Mouse (Mus musculus) embryonic facial prominence, embryonic 10.5 days (tissue): ENCODE results near the gene Slc10a7. TPM values are rescaled to one million over a fixed set of nuclear protein-coding genes. Genes with fewer than 3 reads are reported as not detected.

Experiments
- DNase-seq: peaks from one replicate; pipeline ENCODE4 v3.0.0-alpha.2; 2017; ENCODE audit warnings: low spot score
- H3K27ac ChIP-seq: fragments of 300-500 bp; sonication (generic); replicated peaks from 2 replicates; pipeline ENCODE4 v1.5.1; 2016; ENCODE audit warnings: mild to moderate bottlenecking
- H3K27me3 ChIP-seq: fragments of 300-500 bp; sonication (generic); replicated peaks from 2 replicates; pipeline ENCODE4 v1.6.1; 2016; ENCODE audit warnings: low read depth, mild to moderate bottlenecking; ENCODE audit not compliant: poor library complexity, severe bottlenecking
- H3K36me3 ChIP-seq: fragments of 300-500 bp; sonication (generic); replicated peaks from 2 replicates; pipeline ENCODE4 v1.6.1; 2016; ENCODE audit warnings: mild to moderate bottlenecking, moderate library complexity
- H3K4me1 ChIP-seq: fragments of 300-500 bp; sonication (generic); 2 replicates; pipeline ENCODE4 v1.6.1; 2016
- H3K4me3 ChIP-seq: fragments of 300-500 bp; sonication (generic); 2 replicates; pipeline ENCODE4 v1.5.1; 2016; ENCODE audit warnings: mild to moderate bottlenecking, moderate library complexity
- H3K9me3 ChIP-seq: fragments of 300-500 bp; sonication (generic); 2 replicates; pipeline ENCODE4 v1.6.1; 2016; ENCODE audit warnings: mild to moderate bottlenecking
- WGBS: fragments of 180-500 bp; shearing (Covaris S2); methylation state at CpG from one replicate; pipeline ENCODE4 v1.1.7; 2016; 5-methylcytosine and 5-hydroxymethylcytosine counted together
- polyA plus RNA-seq: library from polyadenylated mRNA; unstranded; fragments of >200 nt; fragmentation: Nextera tagmentation; extraction: Ambion mirVana; gene quantifications from 2 replicates; pipeline ENCODE4 v1.2.1, GENCODE M21; 2016

The Slc10a7 gene
- polyA plus RNA-seq, 1 experiment from 2014 or later, result 10.9 TPM

- 38% methylated on average over 11 of the region's 11 CpGs for WGBS
- Histone ChIP-seq H3K4me1 (peaks cover 15% of the 10 kb centered on the region), H3K9me3 (no peaks in the 10 kb centered on the region), H3K27me3 (no peaks in the 10 kb centered on the region), H3K36me3 (peaks cover 11% of the 10 kb centered on the region), H3K27ac (no peak overlapping the region), H3K4me3 (no peak overlapping the region)
- DNase-seq, result peak; percentile 26
Observed at GRCm38 (mm10) chr8:78556773-78557434, 47.8 kb downstream of the Slc10a7 start.

- Histone ChIP-seq H3K4me3 (no peak overlapping the region), H3K9me3 (no peaks in the 10 kb centered on the region), H3K4me1 (peaks cover 9% of the 10 kb centered on the region), H3K36me3 (peaks cover 12% of the 10 kb centered on the region), H3K27ac (no peak overlapping the region), H3K27me3 (no peaks in the 10 kb centered on the region)
- WGBS, result 85% methylated on average over 6 of the region's 6 CpGs
- no peak for DNase-seq
Observed at GRCm38 (mm10) chr8:78561620-78562019, 52.5 kb downstream of the Slc10a7 start.

DNA sequence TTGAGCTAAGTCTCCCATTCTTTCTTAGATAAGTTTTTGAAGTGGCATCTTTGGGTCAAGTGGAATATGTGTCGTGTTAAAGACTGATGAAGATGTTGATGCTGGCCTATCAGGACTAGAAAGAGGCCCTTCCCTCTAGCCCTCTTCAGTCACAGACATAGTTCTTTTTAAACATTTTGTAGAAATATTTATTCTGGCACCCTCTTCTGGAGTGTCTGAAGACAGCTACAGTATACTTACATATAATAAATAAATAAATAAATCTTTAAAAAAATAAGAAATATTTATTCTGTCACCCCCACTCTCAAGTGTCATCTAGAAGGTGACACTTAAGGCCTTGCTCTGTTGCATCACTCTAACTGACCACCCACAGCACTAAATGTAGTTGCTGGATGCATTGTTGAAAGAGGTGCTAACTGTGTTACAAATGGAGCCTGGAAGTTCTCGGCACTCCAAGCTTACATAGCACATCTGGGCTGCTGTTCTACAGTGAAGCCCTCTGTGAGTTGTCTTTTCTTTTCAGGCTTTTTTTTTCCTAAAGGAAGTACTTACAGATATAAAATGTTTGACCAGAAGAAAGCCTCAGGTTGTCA is 54.4 kb downstream of the Slc10a7 start:
- Histone ChIP-seq H3K9me3 (no peaks in the 10 kb centered on the region), H3K4me1 (peaks cover 7% of the 10 kb centered on the region; the same call in 1 of the 2 replicates), H3K4me3 (no peak overlapping the region), H3K27me3 (no peaks in the 10 kb centered on the region), H3K27ac (no peak overlapping the region), H3K36me3 (peaks cover 14% of the 10 kb centered on the region)
- WGBS, result 84% methylated on average over 2 of the region's 2 CpGs
- DNase-seq, result no peak

- WGBS, result 92% methylated on average over 5 of the region's 5 CpGs
- DNase-seq, result no peak
- H3K27me3 ChIP-seq, result no peaks in the 10 kb centered on the region
- peaks cover 7% of the 10 kb centered on the region; the same call in 1 of the 2 replicates for H3K4me1 ChIP-seq
- H3K9me3 ChIP-seq, result no peaks in the 10 kb centered on the region
- H3K36me3 ChIP-seq, result peaks cover 14% of the 10 kb centered on the region
- H3K4me3 ChIP-seq, result no peak overlapping the region
- no peak overlapping the region for H3K27ac ChIP-seq
Observed at GRCm38 (mm10) chr8:78564200-78564599, 55.1 kb downstream of the Slc10a7 start.

DNA sequence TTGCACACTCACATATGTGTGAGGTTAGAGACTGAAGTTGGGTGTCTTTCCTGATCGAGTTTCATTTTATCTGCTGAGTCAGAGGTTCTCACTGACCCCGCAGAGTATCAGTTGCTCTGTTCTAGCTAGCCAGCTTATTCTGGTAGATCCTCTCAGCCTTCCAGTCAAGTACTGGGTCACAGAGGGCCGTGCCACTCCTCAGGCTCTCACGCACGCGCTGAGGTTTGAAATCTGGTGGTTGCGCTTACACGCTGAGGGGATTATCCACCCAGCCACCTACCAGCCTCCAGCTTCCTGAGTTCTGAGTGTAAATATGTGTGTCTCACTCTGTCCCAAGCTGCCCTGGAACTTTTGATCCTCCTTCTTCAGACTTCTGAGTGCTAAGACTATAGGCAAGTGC is 59.0 kb downstream of the Slc10a7 start:
- Histone ChIP-seq H3K27me3 (no peaks in the 10 kb centered on the region), H3K4me3 (no peak overlapping the region), H3K9me3 (no peaks in the 10 kb centered on the region), H3K27ac (no peak overlapping the region), H3K36me3 (peaks cover 8% of the 10 kb centered on the region), H3K4me1 (peaks cover 8% of the 10 kb centered on the region; the same call in 1 of the 2 replicates)
- WGBS, result 79% methylated on average over 8 of the region's 8 CpGs
- DNase-seq, result no peak

GRCm38 (mm10) chr8:78571528-78571927 is 62.4 kb downstream of the Slc10a7 start:
- H3K4me1 ChIP-seq, result peaks cover 17% of the 10 kb centered on the region; the same call in 1 of the 2 replicates
- H3K4me3 ChIP-seq, result no peak overlapping the region
- no peaks in the 10 kb centered on the region for H3K27me3 ChIP-seq
- H3K27ac ChIP-seq, result no peak overlapping the region
- 0 out of 2 replicates have a peak, but pooled peaks cover 2% of the 10 kb centered on the region for H3K36me3 ChIP-seq
- no peak for DNase-seq
- WGBS, result 72% methylated on average over 9 of the region's 9 CpGs
- no peaks in the 10 kb centered on the region for H3K9me3 ChIP-seq

GRCm38 (mm10) chr8:78574207-78574606 is 65.1 kb downstream of the Slc10a7 start:
- H3K9me3 ChIP-seq, result no peaks in the 10 kb centered on the region
- no peaks in the 10 kb centered on the region for H3K36me3 ChIP-seq
- no peaks in the 10 kb centered on the region for H3K27me3 ChIP-seq
- DNase-seq, result no peak
- peaks cover 25% of the 10 kb centered on the region for H3K4me1 ChIP-seq
- 88% methylated on average over 7 of the region's 7 CpGs for WGBS
- H3K4me3 ChIP-seq, result no peak overlapping the region
- H3K27ac ChIP-seq, result no peak overlapping the region

DNA sequence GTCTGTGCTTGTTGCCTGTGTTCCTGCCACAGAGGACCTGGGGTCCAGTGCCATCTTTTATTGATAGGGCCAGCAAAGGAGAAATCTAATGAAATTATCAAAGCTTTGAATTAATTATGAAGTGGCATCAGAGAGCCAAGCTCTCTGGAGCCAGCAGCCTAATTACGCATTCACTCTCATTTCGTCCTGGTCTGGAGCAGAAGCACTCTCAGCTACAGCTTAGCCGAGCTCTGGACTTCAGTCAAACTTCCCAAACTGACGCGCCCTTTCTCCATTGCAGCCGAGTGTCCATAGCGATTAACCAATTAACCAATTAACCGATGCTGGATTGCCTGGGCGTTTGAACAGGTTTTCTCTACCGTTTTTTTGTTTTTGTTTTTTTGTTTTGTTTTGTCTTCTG is 68.4 kb downstream of the Slc10a7 start:
- Histone ChIP-seq H3K9me3 (no peaks in the 10 kb centered on the region), H3K36me3 (no peaks in the 10 kb centered on the region), H3K4me3 (no peak overlapping the region), H3K27me3 (no peaks in the 10 kb centered on the region), H3K4me1 (peaks cover 25% of the 10 kb centered on the region), H3K27ac (no peak overlapping the region)
- DNase-seq, result no peak
- 31% methylated on average over 10 of the region's 10 CpGs for WGBS

DNA sequence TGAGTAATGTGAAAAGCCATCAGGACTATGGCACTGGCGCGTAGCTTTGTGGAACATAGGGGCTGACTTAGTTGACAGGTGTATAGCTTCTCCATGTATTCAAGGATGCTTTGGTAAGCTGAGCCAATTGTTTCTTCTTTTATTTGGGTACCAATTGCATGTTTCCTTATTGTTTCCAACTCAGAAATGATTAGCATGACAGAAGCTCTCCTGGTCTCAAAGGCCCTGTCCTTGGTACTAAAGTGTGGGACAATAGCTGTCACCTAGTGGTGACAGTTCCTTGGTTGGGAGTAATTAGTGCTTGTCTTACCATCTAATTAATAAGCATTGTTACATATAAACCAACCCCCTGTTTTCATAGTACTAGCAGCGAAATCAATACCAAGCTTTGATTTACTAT is 68.9 kb downstream of the Slc10a7 start:
- 51% methylated on average over 3 of the region's 3 CpGs for WGBS
- no peak for DNase-seq
- Histone ChIP-seq H3K4me3 (no peak overlapping the region), H3K27me3 (no peaks in the 10 kb centered on the region), H3K9me3 (no peaks in the 10 kb centered on the region), H3K27ac (no peak overlapping the region), H3K4me1 (peaks cover 25% of the 10 kb centered on the region), H3K36me3 (no peaks in the 10 kb centered on the region)

DNA sequence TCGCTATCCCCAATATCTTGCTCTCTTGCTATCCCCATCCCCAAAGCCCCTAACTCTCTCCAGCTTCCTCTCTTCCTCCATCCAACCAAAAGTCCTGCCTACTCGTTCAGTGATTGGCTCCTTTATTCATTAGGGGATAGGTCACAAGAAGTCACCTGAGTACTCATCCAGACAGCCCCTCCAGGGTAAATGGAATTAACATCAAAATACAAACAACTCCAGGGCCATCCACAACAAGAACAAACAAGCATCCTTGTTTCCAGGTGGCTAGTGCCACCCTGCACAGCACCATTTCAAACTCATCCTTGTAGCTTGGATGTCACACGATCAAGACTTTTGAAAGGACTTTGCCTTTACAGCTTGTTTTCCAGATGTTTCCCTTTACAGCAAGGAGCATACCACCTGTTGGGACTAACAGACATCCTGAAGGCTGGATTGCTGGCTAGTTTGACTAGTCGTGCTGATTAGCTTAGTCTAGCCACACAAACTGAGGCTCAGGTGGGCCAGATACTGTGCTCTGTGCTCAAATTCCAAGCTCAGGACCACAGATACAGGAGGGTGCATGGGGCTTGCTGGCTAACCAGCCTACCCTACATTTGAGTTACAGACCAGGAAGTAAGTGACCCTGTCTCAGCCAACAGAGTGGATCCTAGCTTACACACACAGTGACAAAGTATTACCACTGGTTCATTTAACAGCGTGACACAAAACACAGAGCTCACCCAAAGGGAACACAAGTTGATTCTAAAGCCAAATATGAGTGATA is 75.0 kb downstream of the Slc10a7 start:
- Histone ChIP-seq H3K4me1 (peaks cover 18% of the 10 kb centered on the region), H3K9me3 (no peaks in the 10 kb centered on the region), H3K36me3 (no peaks in the 10 kb centered on the region), H3K27me3 (no peaks in the 10 kb centered on the region), H3K4me3 (no peak overlapping the region), H3K27ac (no peak overlapping the region)
- WGBS, result 75% methylated on average over 5 of the region's 5 CpGs
- no peak for DNase-seq

- 57% methylated on average over 3 of the region's 3 CpGs for WGBS
Observed at GRCm38 (mm10) chr8:78584863-78585262, 75.7 kb downstream of the Slc10a7 start.

DNA sequence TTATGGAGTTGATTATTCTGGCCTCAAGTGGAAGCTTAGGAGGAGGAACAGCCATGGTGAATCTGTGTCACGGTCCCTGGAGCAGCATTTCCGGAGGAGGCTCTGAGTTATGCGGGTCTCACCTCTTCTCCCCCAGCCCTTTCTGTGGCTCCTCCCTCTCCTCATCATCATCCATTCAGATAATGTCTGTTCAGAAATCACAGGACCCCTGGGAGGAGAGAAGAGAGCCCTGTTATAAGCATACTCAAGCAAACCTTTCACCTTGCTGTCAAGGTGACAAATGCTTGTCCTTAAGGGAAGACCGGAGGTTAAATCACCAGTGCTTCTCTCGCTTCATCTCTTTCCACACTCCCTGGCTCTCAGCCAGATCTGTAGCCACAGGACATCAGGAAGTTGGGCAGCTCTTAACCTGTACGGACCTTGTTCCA is 86.3 kb downstream of the Slc10a7 start:
- Histone ChIP-seq H3K27ac (no peak overlapping the region), H3K36me3 (no peaks in the 10 kb centered on the region), H3K4me3 (no peak overlapping the region), H3K27me3 (no peaks in the 10 kb centered on the region), H3K4me1 (peaks cover 5% of the 10 kb centered on the region; the same call in 1 of the 2 replicates), H3K9me3 (no peaks in the 10 kb centered on the region)
- no peak for DNase-seq
- WGBS, result 80% methylated on average over 6 of the region's 6 CpGs

More at GRCm38 (mm10) chr8:78584863-78585262, 75.7 kb downstream of the Slc10a7 start:
- no peak overlapping the region for H3K27ac ChIP-seq
- DNase-seq, result no peak
- H3K36me3 ChIP-seq, result no peaks in the 10 kb centered on the region
- H3K27me3 ChIP-seq, result no peaks in the 10 kb centered on the region
- peaks cover 16% of the 10 kb centered on the region for H3K4me1 ChIP-seq
- H3K4me3 ChIP-seq, result no peak overlapping the region
- H3K9me3 ChIP-seq, result no peaks in the 10 kb centered on the region
